Mouse (Mus musculus): ENCODE data around the gene Ang2.

- TF ChIP-seq CTCF (IDR thresholded peaks at IDR 0.05; ENCODE audit: control insufficient read depth, insufficient read depth, insufficient read length): no peak
- TF ChIP-seq MYOG (IDR thresholded peaks at IDR 0.05; ENCODE audit: control insufficient read depth, extremely low read depth, insufficient read length): no peak
- no peak for TF ChIP-seq FOSL1 (IDR thresholded peaks at IDR 0.05; ENCODE audit: insufficient read depth, low read length, poor library complexity, severe bottlenecking)
- TF ChIP-seq MAX (IDR thresholded peaks at IDR 0.05): no peak
- no peak for TF ChIP-seq CEBPB (IDR thresholded peaks at IDR 0.05; ENCODE audit: low read depth)
- no peak for TF ChIP-seq USF1 (IDR thresholded peaks at IDR 0.05; ENCODE audit: low read depth)
- no peak for TF ChIP-seq MYOD1 (IDR thresholded peaks at IDR 0.05; ENCODE audit: control insufficient read depth, insufficient read length, low read depth)
Measured at GRCm38 (mm10) chr14:51145521-51145920, 53.4 kb downstream of the Ang2 start.

All from C2C12 (cell line).